Mouse (Mus musculus) lung, postnatal 4 days (tissue): ENCODE data around the gene Itga3.

ENCODE experiments used
- DNase-seq, 2 experiments: peaks; one replicate each; pipeline ENCODE4 v3.0.0; 2021

Gene Itga3

GRCm38 (mm10) chr11:95095596-95095995 lies 19.0 kb upstream of the Itga3 start:
- DNase-seq, result no peak

- no peak for DNase-seq
Measured at GRCm38 (mm10) chr11:95093077-95093476, 16.5 kb upstream of the Itga3 start.

- DNase-seq, result peak; percentile 81 to 91
Measured at GRCm38 (mm10) chr11:95088857-95089779, 12.5 kb upstream of the Itga3 start.

DNA sequence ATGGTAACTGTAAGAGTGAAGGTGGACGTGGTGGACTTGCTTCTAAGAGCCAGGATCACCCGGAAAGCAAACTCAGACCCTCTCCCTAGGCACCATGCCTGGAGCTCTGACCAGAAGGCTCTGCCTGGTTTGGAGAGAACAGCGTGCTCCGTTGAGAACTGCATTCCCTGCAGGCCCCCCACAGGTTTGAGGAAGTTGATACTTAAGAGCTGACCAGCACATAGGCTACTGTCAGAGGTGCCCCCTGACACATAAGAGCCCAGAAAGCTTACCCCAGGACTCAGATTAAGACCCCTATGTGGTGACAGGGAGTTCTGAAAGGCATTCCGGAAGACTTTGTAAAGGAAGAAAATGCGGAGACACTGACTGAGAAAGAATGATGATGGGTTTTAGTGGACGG lies 11.7 kb upstream of the Itga3 start:
- DNase-seq, result no peak

DNA sequence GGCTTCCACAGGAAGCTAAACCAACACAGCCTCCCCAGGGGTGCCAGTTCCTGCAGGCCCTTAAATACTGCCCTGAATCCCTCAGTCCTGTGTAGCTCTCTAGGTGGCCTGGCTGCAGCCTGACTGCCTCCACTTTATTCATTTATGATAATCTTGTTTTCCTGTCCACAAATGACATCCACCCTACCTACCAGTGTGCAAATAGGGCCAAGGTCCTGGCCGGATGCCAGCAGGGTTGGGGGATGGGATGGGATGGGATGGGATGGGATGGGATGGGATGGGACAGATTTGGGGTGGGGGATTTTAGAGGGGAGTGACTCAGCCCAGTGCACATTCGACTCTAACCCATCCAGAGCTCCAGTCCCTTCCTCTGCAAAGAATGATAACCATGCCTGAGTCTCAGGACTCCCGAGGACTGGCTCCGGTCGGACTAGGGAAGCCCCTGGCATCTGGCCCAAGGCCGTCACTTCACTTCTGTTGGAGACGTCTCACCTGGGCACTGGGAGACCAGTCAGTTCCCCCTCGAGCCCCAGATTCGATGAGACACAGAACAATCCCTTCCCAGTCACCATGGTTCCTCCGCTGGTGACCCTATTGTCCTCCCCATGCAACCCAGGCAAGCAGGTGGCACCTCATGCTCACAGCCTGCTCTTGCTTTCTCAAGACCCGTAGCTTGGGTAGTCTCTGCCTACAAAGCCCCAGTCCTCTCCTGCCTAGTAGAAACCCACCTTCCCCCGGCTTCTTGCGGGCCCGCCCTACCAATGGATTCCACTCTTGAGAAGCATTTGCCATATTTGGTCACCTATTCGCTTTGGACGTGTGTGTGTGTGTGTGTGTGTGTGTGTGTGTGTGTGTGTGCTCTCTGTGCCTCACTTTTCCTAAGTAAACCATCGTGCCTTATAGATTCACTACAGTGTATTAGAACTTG lies 11.0 kb upstream of the Itga3 start:
- DNase-seq, result no peak

GRCm38 (mm10) chr11:95086229-95086628 lies 9.6 kb upstream of the Itga3 start:
- DNase-seq, result no peak

GRCm38 (mm10) chr11:95085710-95086109 lies 9.1 kb upstream of the Itga3 start:
- DNase-seq, result no peak

DNA sequence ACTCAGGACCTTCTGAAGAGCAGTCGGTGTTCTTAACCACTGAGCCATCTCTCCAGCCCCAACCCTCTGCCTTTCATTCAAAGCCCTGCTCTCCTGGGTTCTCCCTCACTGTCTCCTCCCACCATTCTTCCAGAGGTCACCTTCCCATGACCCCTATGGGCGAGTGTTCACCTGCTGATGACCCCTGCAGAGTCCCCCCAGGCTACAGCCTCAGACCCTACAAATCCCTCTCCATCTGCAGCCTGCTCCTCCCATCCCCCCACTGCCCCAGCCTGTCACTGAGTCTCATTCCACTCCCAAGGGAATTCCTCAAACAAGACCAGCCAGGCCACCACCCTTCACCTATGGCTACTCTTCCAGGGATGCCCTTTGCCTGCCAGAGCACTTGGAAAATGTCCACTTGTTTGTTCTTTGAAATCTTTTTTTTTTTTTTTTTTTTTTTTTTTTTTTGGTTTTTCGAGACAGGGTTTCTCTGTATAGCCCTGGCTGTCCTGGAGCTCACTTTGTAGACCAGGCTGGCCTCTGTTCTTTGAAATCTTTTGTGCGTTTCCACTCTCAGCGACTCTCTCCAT lies 8.3 kb upstream of the Itga3 start:
- no peak for DNase-seq

DNA sequence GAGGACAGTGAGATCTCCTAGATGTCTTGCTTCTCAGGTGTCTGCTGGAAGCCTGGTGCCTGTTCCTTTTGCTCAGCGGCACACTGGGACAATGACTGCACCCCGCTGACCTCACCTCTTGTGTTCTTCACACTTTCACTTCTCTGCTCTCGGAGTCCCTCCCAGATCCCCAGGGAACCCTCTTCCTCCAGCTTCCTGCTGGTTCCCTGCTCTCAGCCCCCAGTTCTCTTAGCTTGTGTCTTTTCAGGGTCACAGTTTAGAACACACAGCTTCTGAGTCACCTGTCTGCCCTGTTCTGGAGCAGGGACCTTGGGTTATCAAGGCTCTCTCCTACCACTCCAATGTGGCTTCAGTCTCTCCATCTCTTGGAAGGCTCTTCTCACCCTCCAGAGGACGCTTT lies 7.6 kb upstream of the Itga3 start:
- DNase-seq, result no peak

- DNase-seq, result no peak
Measured at GRCm38 (mm10) chr11:95082896-95083295, 6.3 kb upstream of the Itga3 start.

GRCm38 (mm10) chr11:95080783-95081182 lies 4.2 kb upstream of the Itga3 start:
- no peak for DNase-seq

- DNase-seq, result peak; percentile 80 to 91
Measured at GRCm38 (mm10) chr11:95079256-95079875, 2.8 kb upstream of the Itga3 start.

GRCm38 (mm10) chr11:95077956-95078355 lies 1.4 kb upstream of the Itga3 start:
- DNase-seq, result no peak

GRCm38 (mm10) chr11:95076041-95076535 lies 513 bp downstream of the Itga3 start:
- peak; percentile 70 to 71 for DNase-seq

DNA sequence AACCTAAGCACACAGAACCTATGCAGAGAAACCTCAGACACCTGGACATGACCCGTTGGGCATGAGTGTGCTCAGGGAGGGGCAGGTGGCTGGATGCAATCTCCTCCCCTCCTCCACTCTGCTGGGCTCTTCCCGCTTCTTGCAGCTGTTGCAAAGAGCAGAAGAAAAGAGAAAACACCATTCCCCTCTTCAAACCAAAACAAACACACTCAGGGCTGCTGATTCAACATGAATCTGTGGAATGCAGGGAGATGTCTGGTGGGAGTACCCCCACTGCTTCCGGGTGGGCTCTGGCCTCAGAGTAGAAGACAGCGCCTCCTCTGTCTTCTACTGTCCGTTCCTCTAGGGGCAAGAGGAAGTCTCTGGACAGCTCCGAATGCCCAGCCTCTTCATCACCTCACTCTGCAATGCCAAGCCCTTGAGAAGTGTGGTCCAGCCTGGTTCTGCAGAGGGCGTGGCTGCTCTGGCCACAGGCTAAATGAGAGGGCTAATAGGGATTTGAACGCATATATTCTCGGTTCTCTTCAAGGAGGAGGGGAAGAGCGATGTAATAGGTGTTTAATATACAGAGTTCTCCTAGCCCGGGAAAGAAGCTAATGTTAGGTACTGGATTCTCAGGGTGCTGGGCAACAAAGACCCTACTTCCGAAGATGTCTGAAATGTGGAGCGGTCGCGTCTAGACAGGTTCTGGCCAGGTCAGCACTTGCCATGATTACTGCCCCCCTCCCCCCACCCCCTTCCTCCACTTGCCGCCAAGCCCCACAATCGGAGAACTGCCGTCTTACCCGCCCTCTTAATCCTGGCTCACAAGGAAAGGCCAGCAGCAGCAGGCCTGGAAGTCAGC lies 1.2 kb downstream of the Itga3 start:
- DNase-seq, result peak; percentile 48 to 64

GRCm38 (mm10) chr11:95074694-95075093 lies 1.9 kb downstream of the Itga3 start:
- no peak for DNase-seq

GRCm38 (mm10) chr11:95073835-95074234 lies 2.8 kb downstream of the Itga3 start:
- DNase-seq, result no peak

- DNase-seq, result peak; percentile 55 to 80
Measured at GRCm38 (mm10) chr11:95072804-95073203, 3.8 kb downstream of the Itga3 start.

DNA sequence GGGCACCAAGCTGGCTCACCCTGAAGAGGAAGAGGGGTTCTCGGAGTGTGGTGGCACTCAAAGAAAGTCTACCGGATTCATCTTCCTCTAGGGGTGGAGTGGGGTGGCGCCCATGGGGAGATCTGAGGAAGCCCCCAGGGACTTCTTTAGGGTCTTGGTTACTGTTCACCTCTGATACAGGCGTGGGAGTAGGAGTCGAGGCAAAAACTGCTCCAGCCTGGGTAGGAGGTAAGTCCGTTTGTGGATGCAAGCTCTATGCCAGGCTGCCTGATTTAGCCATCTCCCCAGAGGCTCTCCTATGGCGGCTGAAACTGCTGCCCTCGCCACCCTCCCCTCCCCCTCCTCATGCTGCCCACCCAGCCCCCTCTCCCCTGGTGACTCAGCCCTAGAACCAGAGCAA lies 4.5 kb downstream of the Itga3 start:
- DNase-seq, result no peak

- peak; percentile 72 to 85 for DNase-seq
Measured at GRCm38 (mm10) chr11:95071266-95071665, 5.3 kb downstream of the Itga3 start.
